Mouse (Mus musculus): ENCODE measurements around the gene Pde1c. TPM values are rescaled to one million over a fixed set of nuclear protein-coding genes. Genes with fewer than 3 reads are reported as not detected.
"Not testable (repeated sequence)": the region's sequence is repeated elsewhere in the genome, so short reads cannot be mapped to it uniquely, and the experiment has no call there.

Pde1c gene
- 0.20 and 0.50 TPM in 2 replicates for polyA plus RNA-seq (2012; ENCODE audit: insufficient read depth, insufficient read length, missing spikeins)

- Histone ChIP-seq H3K27ac (replicated peaks; ENCODE audit: low read depth, low read length) (no peak within 1 kb of the TSS), H3K4me3 (ENCODE audit: insufficient read depth, low read depth, low read length) (peak within 1 kb of the TSS; percentile 46)
Measured at GRCm38 (mm10) chr6:56568470-56569372, at the start of gene Pde1c. Pde1c (minus strand) TSS chr6:56569103.

DNA sequence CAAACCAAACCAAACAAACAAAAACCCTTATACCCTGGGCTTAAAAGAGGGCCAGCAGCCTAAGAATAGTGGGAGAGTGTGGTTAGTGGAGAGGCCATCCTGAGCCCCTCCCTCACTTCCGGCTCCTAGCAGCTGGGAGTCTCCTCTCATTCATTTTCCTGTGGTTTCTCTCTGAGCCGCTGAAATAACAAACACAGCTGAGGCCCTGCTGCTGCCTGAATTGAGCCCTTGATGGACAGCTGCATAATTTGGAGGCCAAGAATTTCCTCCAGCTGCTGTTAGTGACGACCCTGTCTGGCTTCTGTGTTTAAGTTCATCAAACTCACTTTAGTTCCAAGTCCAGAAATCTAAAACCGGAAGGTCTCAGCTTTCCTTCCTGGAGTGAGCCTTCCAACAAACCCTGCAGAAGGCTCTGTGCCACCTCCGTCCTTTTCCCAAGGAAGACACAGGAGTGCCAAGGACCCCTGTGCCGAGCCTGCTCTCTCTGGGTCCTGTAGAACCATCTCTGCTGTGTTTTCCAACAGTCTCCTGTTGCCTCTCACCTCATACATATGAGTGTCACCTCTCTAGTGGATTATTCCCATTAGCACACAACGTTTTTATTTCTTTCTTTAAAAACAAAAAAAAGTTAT lies 48.2 kb upstream of the Pde1c start:
- peaks cover 3% of the 10 kb centered on the region for H3K4me1 ChIP-seq (ENCODE audit: control insufficient read depth, insufficient read depth, insufficient read length, low read length)
- no peak overlapping the region for H3K4me3 ChIP-seq (ENCODE audit: insufficient read depth, low read depth, low read length)
- H3K27ac ChIP-seq (replicated peaks; ENCODE audit: low read depth, low read length) = no peak overlapping the region; the same call in 1 of the 2 replicates

More at GRCm38 (mm10) chr6:56568470-56569372, at the start of gene Pde1c:
- H3K4me1 ChIP-seq (ENCODE audit: control insufficient read depth, insufficient read depth, insufficient read length, low read length) = no peaks in the 10 kb centered on the region

- Histone ChIP-seq H3K27ac (replicated peaks; ENCODE audit: low read depth, low read length) (no peak overlapping the region), H3K4me3 (ENCODE audit: insufficient read depth, low read depth, low read length) (no peak overlapping the region), H3K4me1 (ENCODE audit: control insufficient read depth, insufficient read depth, insufficient read length, low read length) (peaks cover 3% of the 10 kb centered on the region)
Measured at GRCm38 (mm10) chr6:56616228-56616981, 47.5 kb upstream of the Pde1c start.

- H3K4me3 ChIP-seq (ENCODE audit: insufficient read depth, low read depth, low read length); H3K27ac ChIP-seq (replicated peaks; ENCODE audit: low read depth, low read length); H3K4me1 ChIP-seq (ENCODE audit: control insufficient read depth, insufficient read depth, insufficient read length, low read length): not testable (repeated sequence)
Measured at GRCm38 (mm10) chr6:56609529-56609928, 40.6 kb upstream of the Pde1c start.

GRCm38 (mm10) chr6:56608277-56608676 lies 39.4 kb upstream of the Pde1c start:
- Histone ChIP-seq H3K4me1 (ENCODE audit: control insufficient read depth, insufficient read depth, insufficient read length, low read length) (no peaks in the 10 kb centered on the region), H3K27ac (replicated peaks; ENCODE audit: low read depth, low read length) (no peak overlapping the region)

DNA sequence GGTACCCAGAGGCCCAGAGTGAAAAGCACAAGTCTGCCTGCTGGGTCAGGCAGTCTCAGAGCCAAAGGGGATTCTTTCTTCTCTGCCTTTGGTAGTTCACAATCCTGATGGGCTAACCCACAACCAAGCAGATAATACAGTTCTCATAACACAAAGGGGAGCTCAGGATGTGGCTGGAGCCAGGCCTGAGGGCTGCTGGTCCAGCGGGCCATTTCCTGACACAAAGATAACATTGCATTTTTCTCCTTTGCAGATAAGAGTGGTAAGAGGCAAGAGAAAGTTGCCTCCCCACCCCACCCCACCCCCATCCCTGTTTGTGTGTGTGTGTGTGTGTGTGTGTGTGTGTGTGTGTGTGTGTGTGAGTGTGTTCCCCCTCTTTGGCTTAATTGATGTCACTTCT lies 10.7 kb upstream of the Pde1c start:
- Histone ChIP-seq H3K4me1 (ENCODE audit: control insufficient read depth, insufficient read depth, insufficient read length, low read length) (no peaks in the 10 kb centered on the region), H3K4me3 (ENCODE audit: insufficient read depth, low read depth, low read length) (no peak overlapping the region), H3K27ac (replicated peaks; ENCODE audit: low read depth, low read length) (no peak overlapping the region)

More at GRCm38 (mm10) chr6:56608277-56608676, 39.4 kb upstream of the Pde1c start:
- H3K4me3 ChIP-seq (ENCODE audit: insufficient read depth, low read depth, low read length) = no peak overlapping the region

DNA sequence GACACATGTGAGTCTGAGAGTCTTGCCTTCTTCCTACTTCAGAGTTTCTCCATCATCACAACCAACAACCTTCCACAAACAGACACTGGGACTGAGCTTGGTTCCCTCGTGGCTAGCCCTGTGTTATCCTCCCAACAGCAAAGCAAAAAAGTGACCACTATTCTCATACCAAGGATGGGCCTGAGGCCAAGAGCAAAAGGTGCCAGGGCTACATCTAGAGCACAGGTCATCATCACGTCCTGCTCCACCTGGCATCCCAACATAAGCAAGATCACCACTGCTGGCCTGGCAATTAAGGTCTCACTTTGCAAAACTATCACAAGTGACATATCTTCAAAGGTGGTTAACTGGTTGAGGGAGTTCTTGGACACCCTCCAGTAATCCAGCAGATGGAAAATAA lies 8.0 kb downstream of the Pde1c start:
- Histone ChIP-seq H3K4me3 (ENCODE audit: insufficient read depth, low read depth, low read length) (no peak overlapping the region), H3K27ac (replicated peaks; ENCODE audit: low read depth, low read length) (no peak overlapping the region), H3K4me1 (ENCODE audit: control insufficient read depth, insufficient read depth, insufficient read length, low read length) (no peaks in the 10 kb centered on the region)

GRCm38 (mm10) chr6:56560474-56560888 lies 8.4 kb downstream of the Pde1c start:
- no peaks in the 10 kb centered on the region for H3K4me1 ChIP-seq (ENCODE audit: control insufficient read depth, insufficient read depth, insufficient read length, low read length)
- no peak overlapping the region for H3K27ac ChIP-seq (replicated peaks; ENCODE audit: low read depth, low read length)
- H3K4me3 ChIP-seq (ENCODE audit: insufficient read depth, low read depth, low read length) = no peak overlapping the region

DNA sequence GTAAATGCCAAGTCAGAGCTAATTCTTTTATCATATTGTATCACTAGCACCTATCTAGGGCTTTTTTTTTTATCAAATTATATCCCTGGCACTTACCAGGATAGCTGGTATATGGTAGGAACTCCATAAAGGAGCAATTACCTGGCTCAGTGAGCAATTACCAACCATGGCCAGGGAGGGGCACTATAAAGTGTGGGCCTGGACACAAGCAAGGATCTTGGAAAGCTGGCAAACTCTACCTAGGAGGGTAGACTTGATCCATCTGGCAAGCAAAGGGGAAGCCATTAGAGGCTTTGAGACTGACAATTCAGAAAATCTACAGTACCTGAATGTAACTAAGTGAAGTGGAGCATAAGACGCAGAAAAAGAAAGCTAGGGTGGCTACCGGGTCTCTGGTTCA lies 10.2 kb downstream of the Pde1c start:
- Histone ChIP-seq H3K27ac (replicated peaks; ENCODE audit: low read depth, low read length) (no peak overlapping the region), H3K4me3 (ENCODE audit: insufficient read depth, low read depth, low read length) (no peak overlapping the region), H3K4me1 (ENCODE audit: control insufficient read depth, insufficient read depth, insufficient read length, low read length) (no peaks in the 10 kb centered on the region)

DNA sequence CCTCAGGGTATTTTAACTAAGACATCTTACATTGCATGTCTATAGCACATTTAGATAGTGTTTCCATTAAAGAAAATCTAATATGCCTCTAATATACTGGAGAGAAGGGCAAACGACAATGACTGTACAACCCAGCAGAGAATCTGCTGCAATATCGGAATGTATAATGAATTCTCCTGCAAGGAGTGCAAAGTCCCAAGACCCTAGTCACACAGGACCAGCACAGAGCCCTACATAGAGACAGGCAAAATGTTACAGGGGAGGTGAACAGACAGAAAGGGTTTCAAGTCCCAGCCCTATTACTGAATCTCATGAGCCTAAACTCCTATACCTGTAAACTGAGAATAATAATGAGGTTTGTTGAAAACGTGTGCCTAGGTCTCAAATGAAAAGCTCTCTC lies 13.1 kb downstream of the Pde1c start:
- H3K27ac ChIP-seq (replicated peaks; ENCODE audit: low read depth, low read length) = no peak overlapping the region
- no peaks in the 10 kb centered on the region for H3K4me1 ChIP-seq (ENCODE audit: control insufficient read depth, insufficient read depth, insufficient read length, low read length)
- no peak overlapping the region for H3K4me3 ChIP-seq (ENCODE audit: insufficient read depth, low read depth, low read length)

GRCm38 (mm10) chr6:56555382-56555781 lies 13.5 kb downstream of the Pde1c start:
- H3K4me1 ChIP-seq (ENCODE audit: control insufficient read depth, insufficient read depth, insufficient read length, low read length) = no peaks in the 10 kb centered on the region
- H3K4me3 ChIP-seq (ENCODE audit: insufficient read depth, low read depth, low read length) = no peak overlapping the region
- no peak overlapping the region for H3K27ac ChIP-seq (replicated peaks; ENCODE audit: low read depth, low read length)

GRCm38 (mm10) chr6:56551022-56551421 lies 17.9 kb downstream of the Pde1c start:
- H3K4me1 ChIP-seq (ENCODE audit: control insufficient read depth, insufficient read depth, insufficient read length, low read length) = no peaks in the 10 kb centered on the region
- no peak overlapping the region for H3K27ac ChIP-seq (replicated peaks; ENCODE audit: low read depth, low read length)
- no peak overlapping the region for H3K4me3 ChIP-seq (ENCODE audit: insufficient read depth, low read depth, low read length)

DNA sequence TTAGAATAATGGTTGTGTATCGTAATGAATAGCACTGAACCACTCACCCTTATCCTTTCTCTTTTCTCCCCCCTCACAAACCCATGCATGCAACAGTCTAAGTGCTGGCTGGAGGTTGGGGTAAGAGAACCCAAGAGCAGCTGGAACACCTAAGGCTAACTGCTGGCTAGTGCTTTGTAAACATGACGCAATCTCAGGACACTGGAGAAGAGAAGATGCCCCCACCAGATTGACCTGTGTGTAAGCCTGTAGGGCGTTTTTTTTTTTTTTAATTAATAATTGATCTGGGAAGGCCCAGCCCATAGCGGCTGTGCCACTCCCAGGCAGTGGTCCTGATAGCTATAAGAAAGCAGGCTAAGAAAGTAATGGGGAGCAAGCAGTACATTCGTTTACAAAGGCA lies 28.7 kb downstream of the Pde1c start:
- Histone ChIP-seq H3K4me3 (ENCODE audit: insufficient read depth, low read depth, low read length) (no peak overlapping the region), H3K4me1 (ENCODE audit: control insufficient read depth, insufficient read depth, insufficient read length, low read length) (no peaks in the 10 kb centered on the region), H3K27ac (replicated peaks; ENCODE audit: low read depth, low read length) (no peak overlapping the region)

DNA sequence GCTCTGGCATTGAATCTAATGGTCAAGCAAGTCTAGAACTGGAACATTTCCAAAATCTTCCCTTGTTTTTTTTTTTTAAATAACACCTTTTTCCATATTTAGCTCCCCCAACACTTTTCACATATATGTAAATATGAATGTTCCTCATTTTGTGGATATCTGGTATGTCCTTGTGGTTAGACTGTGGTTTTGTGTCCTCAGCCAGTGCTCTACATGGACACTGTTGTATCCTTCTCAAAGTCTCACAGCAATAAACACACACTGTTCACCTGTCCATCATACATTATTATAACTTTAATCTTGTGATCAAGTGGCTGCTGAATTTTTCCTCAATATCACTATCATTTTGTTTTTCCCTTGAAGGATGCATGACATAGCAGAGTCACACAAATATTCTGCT lies 34.2 kb downstream of the Pde1c start:
- no peaks in the 10 kb centered on the region for H3K4me1 ChIP-seq (ENCODE audit: control insufficient read depth, insufficient read depth, insufficient read length, low read length)
- no peak overlapping the region for H3K27ac ChIP-seq (replicated peaks; ENCODE audit: low read depth, low read length)
- no peak overlapping the region for H3K4me3 ChIP-seq (ENCODE audit: insufficient read depth, low read depth, low read length)

DNA sequence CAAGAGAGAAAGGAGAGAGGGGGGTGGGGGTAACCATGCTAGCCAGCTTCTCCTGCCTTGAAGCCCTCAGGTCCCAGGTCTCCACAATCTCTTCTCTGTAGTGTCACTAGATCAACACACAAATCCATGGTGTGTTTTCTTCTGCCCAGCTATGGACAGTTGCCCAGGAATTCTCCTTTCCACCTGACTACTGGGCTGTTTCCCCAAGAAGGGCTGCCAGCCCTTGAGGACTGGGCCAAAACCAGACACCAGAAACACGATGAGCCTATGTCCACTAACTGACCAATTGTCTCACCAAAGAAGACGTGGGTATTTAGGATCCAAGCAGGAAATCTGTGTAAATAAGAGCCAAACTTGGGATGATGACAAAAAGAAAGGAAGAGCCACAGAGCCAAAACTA lies 36.6 kb downstream of the Pde1c start:
- H3K4me1 ChIP-seq (ENCODE audit: control insufficient read depth, insufficient read depth, insufficient read length, low read length) = no peaks in the 10 kb centered on the region
- no peak overlapping the region for H3K4me3 ChIP-seq (ENCODE audit: insufficient read depth, low read depth, low read length)
- H3K27ac ChIP-seq (replicated peaks; ENCODE audit: low read depth, low read length) = no peak overlapping the region

Data from brown adipose tissue, adult 24 weeks (tissue).